Mouse (Mus musculus) heart, postnatal 0 days (tissue): ENCODE results near the gene Gckr. TPM values are rescaled to one million over a fixed set of nuclear protein-coding genes. Genes with fewer than 3 reads are reported as not detected.
"Not testable (repeated sequence)": the region's sequence is repeated elsewhere in the genome, so short reads cannot be mapped to it uniquely, and the experiment has no call there.

Experiments
- ATAC-seq: fragments of 200-750 bp; cut with Nextera tagmentation; 2 replicates; pipeline ENCODE4 v1.8.0; 2017; ENCODE audit warnings: low read depth, moderate number of reproducible peaks, moderate library complexity; ENCODE audit not compliant: insufficient read depth
- DNase-seq: peaks from one replicate; pipeline ENCODE4 v3.0.0-alpha.2; 2016; ENCODE audit warnings: low spot score
- H3K27ac ChIP-seq: fragments of 300-500 bp; sonication (generic); 2 replicates; pipeline ENCODE4 v1.5.1; 2014; ENCODE audit warnings: low read depth, mild to moderate bottlenecking
- H3K27me3 ChIP-seq: fragments of 300-500 bp; sonication (generic); 2 replicates; pipeline ENCODE4 v1.6.1; 2014; ENCODE audit warnings: low read length, mixed read lengths; ENCODE audit not compliant: control insufficient read depth, insufficient read depth
- H3K36me3 ChIP-seq: fragments of 300-500 bp; sonication (generic); replicated peaks from 2 replicates; pipeline ENCODE4 v1.6.1; 2014; ENCODE audit warnings: low read length, mixed read lengths; ENCODE audit not compliant: control insufficient read depth, insufficient read depth
- H3K4me1 ChIP-seq: fragments of 300-500 bp; sonication (generic); 2 replicates; pipeline ENCODE4 v1.6.1; 2014; ENCODE audit warnings: antibody characterized with exemption; ENCODE audit not compliant: control insufficient read depth, insufficient read depth
- H3K4me2 ChIP-seq: fragments of 300-500 bp; sonication (generic); 2 replicates; pipeline ENCODE4 v1.6.1; 2014; ENCODE audit warnings: low read depth, mild to moderate bottlenecking, low read length, moderate library complexity
- H3K4me3 ChIP-seq: fragments of 300-500 bp; sonication (generic); 2 replicates; pipeline ENCODE4 v1.5.1; 2014; ENCODE audit warnings: low read depth, low read length
- H3K9ac ChIP-seq: fragments of 300-500 bp; sonication (generic); replicated peaks from 2 replicates; pipeline ENCODE4 v1.6.1; 2014; ENCODE audit warnings: low read depth, low read length, mixed read lengths
- H3K9me3 ChIP-seq: fragments of 300-500 bp; sonication (generic); replicated peaks from 2 replicates; pipeline ENCODE4 v1.6.1; 2016; ENCODE audit warnings: low read length; ENCODE audit not compliant: control insufficient read depth
- CTCF ChIP-seq: IDR thresholded peaks from 2 replicates; pipeline ENCODE4 v1.5.1; 2016; ENCODE audit warnings: antibody characterized with exemption, control low read depth, low read depth
- EP300 ChIP-seq: IDR thresholded peaks from 2 replicates; pipeline ENCODE4 v1.6.1; 2016; ENCODE audit warnings: antibody characterized with exemption, low read depth
- WGBS: fragments of 180-500 bp; shearing (Covaris S2); extraction: QIAGEN DNeasy Blood & Tissue Kit; methylation state at CpG from one replicate; pipeline ENCODE4 v1.1.7; 2014; 5-methylcytosine and 5-hydroxymethylcytosine counted together
- polyA plus RNA-seq: library from polyadenylated mRNA; unstranded; fragments of >200 nt; fragmentation: Nextera tagmentation; extraction: Ambion mirVana; gene quantifications from 2 replicates; pipeline ENCODE4 v1.2.1, GENCODE M21; 2015
- total RNA-seq: library from RNA; depleted of rRNA; stranded (reverse); fragments of >200 nt; gene quantifications from 2 replicates; pipeline ENCODE4 v1.2.3, GENCODE M21; 2014; ENCODE audit warnings: low replicate concordance; rRNA removed

The Gckr gene
- total and polyA plus RNA-seq, 2 experiments from 2014 or later = 0.04 TPM; not detected in 1

GRCm38 (mm10) chr5:31324085-31324484 lies 26.8 kb downstream of the Gckr start:
- H3K9me3 ChIP-seq = no peaks in the 10 kb centered on the region
- no peaks in the 10 kb centered on the region for H3K4me1 ChIP-seq
- 52% methylated on average over 3 of the region's 3 CpGs for WGBS
- DNase-seq (no peak), ATAC-seq (no peak)
- no peak overlapping the region for H3K4me3 ChIP-seq
- no peaks in the 10 kb centered on the region for H3K27me3 ChIP-seq
- H3K36me3 ChIP-seq = no peaks in the 10 kb centered on the region
- no peak overlapping the region for H3K4me2 ChIP-seq
- no peak overlapping the region for H3K27ac ChIP-seq
- no peak overlapping the region for H3K9ac ChIP-seq
- TF ChIP-seq EP300 = no peak
- no peak for TF ChIP-seq CTCF

GRCm38 (mm10) chr5:31326850-31327249 lies 29.6 kb downstream of the Gckr start:
- no peaks in the 10 kb centered on the region for H3K9me3 ChIP-seq
- WGBS = 23% methylated on average over 5 of the region's 5 CpGs
- TF ChIP-seq CTCF (peak; percentile 17; the same call in 1 of the 2 replicates), EP300 (no peak)
- H3K4me3 ChIP-seq = no peak overlapping the region
- ATAC-seq (no peak), DNase-seq (no peak)
- H3K9ac ChIP-seq = no peak overlapping the region
- H3K27ac ChIP-seq = no peak overlapping the region
- H3K4me1 ChIP-seq = no peaks in the 10 kb centered on the region
- no peaks in the 10 kb centered on the region for H3K27me3 ChIP-seq
- no peak overlapping the region for H3K4me2 ChIP-seq
- no peaks in the 10 kb centered on the region for H3K36me3 ChIP-seq

- no peak overlapping the region for H3K4me3 ChIP-seq
- no peak overlapping the region for H3K27ac ChIP-seq
- H3K9me3 ChIP-seq = peaks cover 5% of the 10 kb centered on the region; the same call in 1 of the 2 replicates
- H3K9ac ChIP-seq = no peak overlapping the region
- H3K27me3 ChIP-seq = no peaks in the 10 kb centered on the region
- H3K4me1 ChIP-seq = no peaks in the 10 kb centered on the region
- peak; percentile 73 for ATAC-seq
- TF ChIP-seq EP300 (no peak), CTCF (peak; percentile 77)
- DNase-seq = peak; percentile 77
- no peak overlapping the region for H3K4me2 ChIP-seq
- no peaks in the 10 kb centered on the region for H3K36me3 ChIP-seq
- 25% methylated on average over 7 of the region's 7 CpGs for WGBS
Observed at GRCm38 (mm10) chr5:31328255-31328654, 31.0 kb downstream of the Gckr start.

GRCm38 (mm10) chr5:31357586-31357985 lies 60.3 kb downstream of the Gckr start:
- 72% methylated on average over 16 of the region's 16 CpGs for WGBS
- ATAC-seq, H3K4me2 ChIP-seq, H3K4me1 ChIP-seq, H3K4me3 ChIP-seq, H3K9ac ChIP-seq, H3K9me3 ChIP-seq, DNase-seq, H3K27ac ChIP-seq, H3K27me3 ChIP-seq, H3K36me3 ChIP-seq: not testable (repeated sequence)

GRCm38 (mm10) chr5:31360955-31361354 lies 63.7 kb downstream of the Gckr start:
- ATAC-seq = no peak
- 65% methylated on average over 6 of the region's 6 CpGs for WGBS
- DNase-seq = no peak
- H3K9me3 ChIP-seq = no peaks in the 10 kb centered on the region
- no peaks in the 10 kb centered on the region for H3K27me3 ChIP-seq
- no peaks in the 10 kb centered on the region for H3K4me1 ChIP-seq
- no peak overlapping the region for H3K27ac ChIP-seq
- no peak overlapping the region for H3K9ac ChIP-seq
- H3K4me3 ChIP-seq = no peak overlapping the region
- H3K36me3 ChIP-seq = no peaks in the 10 kb centered on the region
- no peak overlapping the region for H3K4me2 ChIP-seq
- TF ChIP-seq EP300 (no peak), CTCF (no peak)

Other genes with a start within 250 kb of the Gckr start
- gene Atraid, start 249.1 kb upstream of the Gckr start, total RNA-seq = 141 and 177 TPM in 2 replicates
- gene Atraid, start 249.1 kb upstream of the Gckr start, polyA plus RNA-seq = 166 and 176 TPM in 2 replicates
- 7.1 and 7.7 TPM in 2 replicates for gene Slc5a6, start 248.5 kb upstream of the Gckr start, total RNA-seq
- 5.2 and 5.5 TPM in 2 replicates for gene Slc5a6, start 248.5 kb upstream of the Gckr start, polyA plus RNA-seq
- gene Cad, start 242.7 kb upstream of the Gckr start, total RNA-seq = 24.6 and 74.6 TPM in 2 replicates
- gene Cad, start 242.7 kb upstream of the Gckr start, polyA plus RNA-seq = 5.4 and 5.7 TPM in 2 replicates
- not detected in 2 replicates for gene Dnajc5g, start 191.2 kb upstream of the Gckr start, total RNA-seq
- gene Dnajc5g, start 191.2 kb upstream of the Gckr start, polyA plus RNA-seq = not detected in 2 replicates
- not detected in 2 replicates for gene Slc30a3, start 189.2 kb upstream of the Gckr start, total RNA-seq
- gene Slc30a3, start 189.2 kb upstream of the Gckr start, polyA plus RNA-seq = 0.08 and 0.18 TPM in 2 replicates
- 4.2 and 8.8 TPM in 2 replicates for gene Trim54, start 180.7 kb upstream of the Gckr start, total RNA-seq
- gene Trim54, start 180.7 kb upstream of the Gckr start, polyA plus RNA-seq = 16.4 and 16.5 TPM in 2 replicates
- not detected in 2 replicates for gene Ucn, start 158.6 kb upstream of the Gckr start, total RNA-seq
- gene Ucn, start 158.6 kb upstream of the Gckr start, polyA plus RNA-seq = not detected in 2 replicates
- gene Mpv17, start 143.2 kb upstream of the Gckr start, total RNA-seq = 157 and 202 TPM in 2 replicates
- 80.1 and 83.0 TPM in 2 replicates for gene Mpv17, start 143.2 kb upstream of the Gckr start, polyA plus RNA-seq
- 6.6 and 9.9 TPM in 2 replicates for gene Gm29609, start 117.5 kb upstream of the Gckr start, total RNA-seq
- 0.80 and 1.1 TPM in 2 replicates for gene Gm29609, start 117.5 kb upstream of the Gckr start, polyA plus RNA-seq
- gene Gtf3c2, start 117.3 kb upstream of the Gckr start, total RNA-seq = 15.7 and 42.7 TPM in 2 replicates
- 18.3 and 20.5 TPM in 2 replicates for gene Gtf3c2, start 117.3 kb upstream of the Gckr start, polyA plus RNA-seq
- gene Snx17, start 104.2 kb upstream of the Gckr start, total RNA-seq = 120 and 139 TPM in 2 replicates
- 97.9 and 112 TPM in 2 replicates for gene Snx17, start 104.2 kb upstream of the Gckr start, polyA plus RNA-seq
- gene Eif2b4, start 104.0 kb upstream of the Gckr start, total RNA-seq = 27.1 and 36.7 TPM in 2 replicates
- 60.2 and 60.7 TPM in 2 replicates for gene Eif2b4, start 104.0 kb upstream of the Gckr start, polyA plus RNA-seq
- gene Zfp513, start 95.1 kb upstream of the Gckr start, total RNA-seq = 2.9 and 30.7 TPM in 2 replicates
- 2.9 and 3.4 TPM in 2 replicates for gene Zfp513, start 95.1 kb upstream of the Gckr start, polyA plus RNA-seq
- gene Ppm1g, start 76.8 kb upstream of the Gckr start, total RNA-seq = 48.7 and 51.7 TPM in 2 replicates
- 61.0 and 68.0 TPM in 2 replicates for gene Ppm1g, start 76.8 kb upstream of the Gckr start, polyA plus RNA-seq
- gene Nrbp1, start 56.6 kb upstream of the Gckr start, total RNA-seq = 120 and 124 TPM in 2 replicates
- 100 and 104 TPM in 2 replicates for gene Nrbp1, start 56.6 kb upstream of the Gckr start, polyA plus RNA-seq
- not detected in 2 replicates for gene Gm9970, start 56.2 kb upstream of the Gckr start, total RNA-seq
- gene Gm9970, start 56.2 kb upstream of the Gckr start, polyA plus RNA-seq = 0.70 and 1.1 TPM in 2 replicates
- gene Krtcap3, start 45.8 kb upstream of the Gckr start, total RNA-seq = 2.0 and 2.6 TPM in 2 replicates
- gene Krtcap3, start 45.8 kb upstream of the Gckr start, polyA plus RNA-seq = 1.7 and 2.7 TPM in 2 replicates
- 30.3 and 40.9 TPM in 2 replicates for gene Ift172, start 6.3 kb upstream of the Gckr start, total RNA-seq
- 14.6 and 16.5 TPM in 2 replicates for gene Ift172, start 6.3 kb upstream of the Gckr start, polyA plus RNA-seq
- 21.2 and 27.4 TPM in 2 replicates for gene Fndc4, start 1.4 kb upstream of the Gckr start, total RNA-seq
- 5.4 and 6.2 TPM in 2 replicates for gene Fndc4, start 1.4 kb upstream of the Gckr start, polyA plus RNA-seq
- gene Zfp512, start 155.0 kb downstream of the Gckr start, total RNA-seq = 19.4 and 19.8 TPM in 2 replicates
- 21.4 and 22.1 TPM in 2 replicates for gene Zfp512, start 155.0 kb downstream of the Gckr start, polyA plus RNA-seq
- 0.04 TPM in 1 of 2 replicates, not detected in the other for gene 4930548H24Rik, start 188.3 kb downstream of the Gckr start, total RNA-seq
- not detected in 2 replicates for gene 4930548H24Rik, start 188.3 kb downstream of the Gckr start, polyA plus RNA-seq
- 14.4 and 31.3 TPM in 2 replicates for gene Gpn1, start 197.3 kb downstream of the Gckr start, total RNA-seq
- gene Gpn1, start 197.3 kb downstream of the Gckr start, polyA plus RNA-seq = 27.6 and 29.1 TPM in 2 replicates
- gene Slc4a1ap, start 229.6 kb downstream of the Gckr start, total RNA-seq = 7.6 and 19.9 TPM in 2 replicates
- 14.3 and 14.4 TPM in 2 replicates for gene Slc4a1ap, start 229.6 kb downstream of the Gckr start, polyA plus RNA-seq
- 21.9 and 23.7 TPM in 2 replicates for gene Supt7l, start 230.4 kb downstream of the Gckr start, total RNA-seq
- gene Supt7l, start 230.4 kb downstream of the Gckr start, polyA plus RNA-seq = 12.1 and 13.5 TPM in 2 replicates